Mouse (Mus musculus): ENCODE results near the gene Ccdc142. TPM values are rescaled to one million over a fixed set of nuclear protein-coding genes. Genes with fewer than 3 reads are reported as not detected.

Ccdc142 gene
- polyA plus RNA-seq, 1 experiment from 2014 or later: 3.8 TPM

GRCm38 (mm10) chr6:83070311-83071219, 30.8 kb upstream of the Ccdc142 start:
- Histone ChIP-seq H3K36me3 (no peaks in the 10 kb centered on the region), H3K9me3 (replicated peaks) (no peaks in the 10 kb centered on the region), H3K27me3 (ENCODE audit: low read depth, poor library complexity, severe bottlenecking) (peaks cover 100% of the 10 kb centered on the region), H3K4me1 (peaks cover 35% of the 10 kb centered on the region), H3K27ac (0 out of 2 replicates have a peak overlapping the region, but pooled peaks have one; percentile 27), H3K4me3 (peak overlapping the region; percentile 44)
- peak; percentile 79 for DNase-seq (ENCODE audit: low spot score)
- under 1% methylated on average over 51 of the region's 58 CpGs for WGBS

DNA sequence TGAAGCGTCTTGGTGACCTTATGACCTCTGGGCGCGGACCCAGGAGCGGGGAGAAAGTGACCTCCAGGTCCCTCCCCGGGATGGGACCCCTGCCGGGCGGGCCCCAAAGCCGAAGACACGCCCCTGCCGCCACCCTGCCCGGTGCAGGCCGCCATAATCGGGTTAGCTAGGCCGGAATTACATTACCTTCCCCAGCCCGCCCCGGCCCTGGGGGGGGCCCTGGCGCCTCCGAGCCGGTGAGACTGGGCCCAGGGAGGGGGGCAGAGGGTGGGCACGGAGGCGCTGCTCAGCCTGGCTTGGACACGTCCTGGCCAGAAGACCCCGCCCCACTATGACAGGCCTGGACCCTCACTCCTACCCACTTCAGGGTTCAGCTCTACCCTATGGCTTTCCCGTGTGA, 30.2 kb upstream of the Ccdc142 start:
- DNase-seq (ENCODE audit: low spot score): no peak
- 0 out of 2 replicates have a peak overlapping the region, but pooled peaks have one; percentile 27 for H3K27ac ChIP-seq
- H3K9me3 ChIP-seq (replicated peaks): no peaks in the 10 kb centered on the region
- H3K4me3 ChIP-seq: peak overlapping the region; percentile 44
- H3K4me1 ChIP-seq: peaks cover 35% of the 10 kb centered on the region
- H3K27me3 ChIP-seq (ENCODE audit: low read depth, poor library complexity, severe bottlenecking): peaks cover 100% of the 10 kb centered on the region
- WGBS: 1% methylated on average over 24 of the region's 24 CpGs
- H3K36me3 ChIP-seq: no peaks in the 10 kb centered on the region

GRCm38 (mm10) chr6:83074979-83075378, 26.4 kb upstream of the Ccdc142 start:
- no peak overlapping the region for H3K4me3 ChIP-seq
- DNase-seq (ENCODE audit: low spot score): no peak
- peaks cover 42% of the 10 kb centered on the region for H3K4me1 ChIP-seq
- H3K27me3 ChIP-seq (ENCODE audit: low read depth, poor library complexity, severe bottlenecking): peaks cover 71% of the 10 kb centered on the region
- WGBS: 30% methylated on average over 2 of the region's 2 CpGs
- peaks cover 6% of the 10 kb centered on the region for H3K36me3 ChIP-seq
- H3K27ac ChIP-seq: no peak overlapping the region
- no peaks in the 10 kb centered on the region for H3K9me3 ChIP-seq (replicated peaks)

- H3K4me3 ChIP-seq: peak within 1 kb of the TSS; percentile 85
- WGBS: under 1% methylated on average over 54 of the region's 54 CpGs
- H3K27me3 ChIP-seq (ENCODE audit: low read depth, poor library complexity, severe bottlenecking): peaks cover 55% of the 10 kb centered on the region
- no peaks in the 10 kb centered on the region for H3K9me3 ChIP-seq (replicated peaks)
- DNase-seq (ENCODE audit: low spot score): peak; percentile 74
- peak within 1 kb of the TSS; percentile 96 for H3K27ac ChIP-seq
- peaks cover 33% of the 10 kb centered on the region for H3K36me3 ChIP-seq
- H3K4me1 ChIP-seq: peaks cover 29% of the 10 kb centered on the region
Measured at GRCm38 (mm10) chr6:83077630-83078323, 23.6 kb upstream of the Ccdc142 start, which contains the start of gene Pcgf1. Gene Pcgf1, plus strand, starts transcription at chr6:83077869.

GRCm38 (mm10) chr6:83078324-83078858, 23.0 kb upstream of the Ccdc142 start:
- Histone ChIP-seq H3K9me3 (replicated peaks) (no peaks in the 10 kb centered on the region), H3K27me3 (ENCODE audit: low read depth, poor library complexity, severe bottlenecking) (peaks cover 55% of the 10 kb centered on the region), H3K4me3 (peak overlapping the region; percentile 85), H3K36me3 (peaks cover 34% of the 10 kb centered on the region), H3K4me1 (peaks cover 34% of the 10 kb centered on the region), H3K27ac (peak overlapping the region; percentile 96)
- DNase-seq (ENCODE audit: low spot score): peak; percentile 100
- under 1% methylated on average over 46 of the region's 46 CpGs for WGBS

GRCm38 (mm10) chr6:83080210-83080609, 21.2 kb upstream of the Ccdc142 start:
- DNase-seq (ENCODE audit: low spot score): no peak
- H3K4me1 ChIP-seq: peaks cover 52% of the 10 kb centered on the region
- no peak overlapping the region for H3K27ac ChIP-seq
- WGBS: 94% methylated on average over 5 of the region's 5 CpGs
- H3K36me3 ChIP-seq: peaks cover 34% of the 10 kb centered on the region
- no peak overlapping the region for H3K4me3 ChIP-seq
- H3K9me3 ChIP-seq (replicated peaks): no peaks in the 10 kb centered on the region
- peaks cover 55% of the 10 kb centered on the region for H3K27me3 ChIP-seq (ENCODE audit: low read depth, poor library complexity, severe bottlenecking)

GRCm38 (mm10) chr6:83083497-83083896, 17.9 kb upstream of the Ccdc142 start:
- Histone ChIP-seq H3K27ac (no peak overlapping the region), H3K9me3 (replicated peaks) (no peaks in the 10 kb centered on the region), H3K27me3 (ENCODE audit: low read depth, poor library complexity, severe bottlenecking) (peaks cover 69% of the 10 kb centered on the region), H3K4me3 (no peak overlapping the region), H3K4me1 (peaks cover 75% of the 10 kb centered on the region), H3K36me3 (peaks cover 34% of the 10 kb centered on the region)
- no peak for DNase-seq (ENCODE audit: low spot score)
- WGBS: 22% methylated on average over 5 of the region's 5 CpGs

GRCm38 (mm10) chr6:83084477-83084876, 16.9 kb upstream of the Ccdc142 start:
- Histone ChIP-seq H3K27me3 (ENCODE audit: low read depth, poor library complexity, severe bottlenecking) (peaks cover 77% of the 10 kb centered on the region), H3K36me3 (peaks cover 34% of the 10 kb centered on the region), H3K4me3 (no peak overlapping the region), H3K27ac (no peak overlapping the region), H3K9me3 (replicated peaks) (no peaks in the 10 kb centered on the region), H3K4me1 (peaks cover 67% of the 10 kb centered on the region)
- WGBS: 2% methylated on average over 6 of the region's 6 CpGs
- DNase-seq (ENCODE audit: low spot score): no peak

- Histone ChIP-seq H3K27me3 (ENCODE audit: low read depth, poor library complexity, severe bottlenecking) (peaks cover 94% of the 10 kb centered on the region), H3K4me3 (peak within 1 kb of the TSS; percentile 43), H3K9me3 (replicated peaks) (no peaks in the 10 kb centered on the region), H3K27ac (0 out of 2 replicates have a peak within 1 kb of the TSS, but pooled peaks have one; percentile 17), H3K36me3 (peaks cover 15% of the 10 kb centered on the region), H3K4me1 (peaks cover 62% of the 10 kb centered on the region)
- peak; percentile 65 for DNase-seq (ENCODE audit: low spot score)
- WGBS: 2% methylated on average over 42 of the region's 42 CpGs
Measured at GRCm38 (mm10) chr6:83086121-83087035, 15.0 kb upstream of the Ccdc142 start, which contains the start of gene Lbx2. Gene Lbx2, plus strand, starts transcription at chr6:83086367.

- Histone ChIP-seq H3K27ac (0 out of 2 replicates have a peak overlapping the region, but pooled peaks have one; percentile 17), H3K4me1 (peaks cover 60% of the 10 kb centered on the region), H3K36me3 (peaks cover 5% of the 10 kb centered on the region), H3K27me3 (ENCODE audit: low read depth, poor library complexity, severe bottlenecking) (peaks cover 92% of the 10 kb centered on the region), H3K4me3 (peak overlapping the region; percentile 43), H3K9me3 (replicated peaks) (no peaks in the 10 kb centered on the region)
- peak; percentile 66 for DNase-seq (ENCODE audit: low spot score)
- 2% methylated on average over 47 of the region's 47 CpGs for WGBS
Measured at GRCm38 (mm10) chr6:83087205-83087925, 14.0 kb upstream of the Ccdc142 start.

- no peaks in the 10 kb centered on the region for H3K36me3 ChIP-seq
- no peaks in the 10 kb centered on the region for H3K9me3 ChIP-seq (replicated peaks)
- no peak overlapping the region for H3K27ac ChIP-seq
- H3K4me1 ChIP-seq: peaks cover 56% of the 10 kb centered on the region
- H3K4me3 ChIP-seq: peak overlapping the region; percentile 43
- H3K27me3 ChIP-seq (ENCODE audit: low read depth, poor library complexity, severe bottlenecking): peaks cover 87% of the 10 kb centered on the region
- WGBS: 9% methylated on average over 9 of the region's 9 CpGs
- DNase-seq (ENCODE audit: low spot score): no peak
Measured at GRCm38 (mm10) chr6:83087926-83088260, 13.5 kb upstream of the Ccdc142 start.

Data from limb, embryonic 10.5 days (tissue).